ENCODE assay signal across 8 mouse cellular contexts in the genomic region with DNA sequence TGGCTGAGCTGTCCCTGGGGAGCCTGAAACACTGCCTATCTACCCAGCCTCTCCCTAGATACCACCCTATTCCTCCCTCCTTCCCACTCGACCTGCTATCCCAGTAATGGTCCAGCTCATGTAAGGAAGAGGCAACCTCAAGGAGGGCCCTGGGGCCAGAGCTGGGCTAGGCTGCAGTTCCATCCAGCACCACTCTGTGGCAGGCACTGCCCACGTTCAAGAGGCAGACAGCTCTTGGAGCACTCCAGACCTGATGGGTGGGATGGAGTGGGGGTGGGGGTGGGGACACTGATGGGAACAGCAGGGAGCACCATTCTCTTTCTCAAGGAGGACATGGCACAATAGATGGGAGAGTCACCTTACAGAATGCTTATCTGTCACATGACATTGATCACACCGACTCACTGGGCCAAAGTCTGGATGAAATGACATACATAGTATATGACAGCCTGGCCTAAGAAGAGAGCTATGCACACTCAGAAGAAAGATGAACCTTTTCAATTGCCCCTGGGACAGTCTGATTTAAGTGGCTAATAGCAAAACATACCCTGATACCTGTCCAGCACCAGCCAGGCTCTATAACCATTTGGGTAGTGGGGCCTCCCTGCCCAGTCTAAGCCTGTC. TPM values are rescaled to one million over a fixed set of nuclear protein-coding genes. Genes with fewer than 3 reads are reported as not detected.
DNase-seq lines count a peak whose midpoint lies in the region; ATAC-seq and TF ChIP-seq lines count a peak whose summit lies in the region.

No protein-coding gene starts in this region.

- peak; percentile 93 for ATAC-seq in forebrain, embryonic 13.5 days
- ATAC-seq in intestine, embryonic 14.5 days (replicated peaks; ENCODE audit: low FRiP score, low TSS enrichment, low read depth): peak; percentile 84

- no peak overlapping the region for H3K27ac ChIP-seq in forebrain, embryonic 13.5 days
- H3K27ac ChIP-seq in intestine, embryonic 14.5 days (ENCODE audit: low read depth): no peak overlapping the region

- H3K4me1 ChIP-seq in forebrain, embryonic 13.5 days: peaks cover 4% of the 10 kb centered on the region; the same call in 1 of the 2 replicates
- peaks cover 14% of the 10 kb centered on the region for H3K4me1 ChIP-seq in intestine, embryonic 14.5 days (replicated peaks; ENCODE audit: control insufficient read depth, insufficient read depth, low read length)
- H3K4me1 ChIP-seq in lung, adult 2 months (ENCODE audit: control insufficient read depth, insufficient read depth, low read length): peaks cover 3% of the 10 kb centered on the region; the same call in 1 of the 2 replicates

- H3K36me3 ChIP-seq in forebrain, embryonic 13.5 days (ENCODE audit: poor library complexity, severe bottlenecking): peaks cover 13% of the 10 kb centered on the region
- peaks cover 22% of the 10 kb centered on the region for H3K36me3 ChIP-seq in intestine, embryonic 14.5 days (ENCODE audit: control insufficient read depth, insufficient read depth, low read length)

- no peaks in the 10 kb centered on the region for H3K27me3 ChIP-seq in forebrain, embryonic 13.5 days
- no peaks in the 10 kb centered on the region for H3K27me3 ChIP-seq in intestine, embryonic 14.5 days (replicated peaks; ENCODE audit: control insufficient read depth, insufficient read depth, low read length)

- no peaks in the 10 kb centered on the region for H3K9me3 ChIP-seq in forebrain, embryonic 13.5 days (replicated peaks)
- no peaks in the 10 kb centered on the region for H3K9me3 ChIP-seq in intestine, embryonic 14.5 days (ENCODE audit: control insufficient read depth, low read length)

- TF ChIP-seq CTCF in lung, adult 2 months (IDR thresholded peaks at IDR 0.05; ENCODE audit: insufficient read depth, low read length): peak; percentile 80

- WGBS in forebrain, embryonic 13.5 days: 15% methylated on average over 3 of the region's 3 CpGs
- 17% methylated on average over 3 of the region's 3 CpGs for WGBS in intestine, embryonic 14.5 days
- WGBS in lung, adult 2 months: 24% methylated on average over 3 of the region's 3 CpGs

- H3K4me2 ChIP-seq in forebrain, embryonic 13.5 days: no peak overlapping the region
- H3K4me2 ChIP-seq in intestine, embryonic 14.5 days (ENCODE audit: low read length): no peak overlapping the region

- no peak for TF ChIP-seq POLR2A in lung, adult 2 months (IDR thresholded peaks at IDR 0.05; ENCODE audit: borderline replicate concordance, extremely low read depth, low read depth, low read length)

- no peak overlapping the region for H3K9ac ChIP-seq in forebrain, embryonic 13.5 days
- H3K9ac ChIP-seq in intestine, embryonic 14.5 days (ENCODE audit: low read length): no peak overlapping the region

- no peak overlapping the region for H3K4me3 ChIP-seq in forebrain, embryonic 13.5 days
- H3K4me3 ChIP-seq in intestine, embryonic 14.5 days (ENCODE audit: low read depth, low read length): no peak overlapping the region
- H3K4me3 ChIP-seq in lung, adult 2 months (replicated peaks; ENCODE audit: extremely low read depth, low read depth, low read length): no peak overlapping the region

- peak; percentile 49 to 54 for DNase-seq in right cerebral cortex, adult 2 months (ENCODE audit: low spot score in 2 of 2)
- no peak for DNase-seq in right cerebral cortex, postnatal 36 days (ENCODE audit: low spot score in 2 of 2)
- DNase-seq in adrenal gland, postnatal 25 days: peak; percentile 58
- DNase-seq in intestine, embryonic 14.5 days (ENCODE audit: low spot score): peak; percentile 79
- no peak for DNase-seq in lung, adult 2 months
- DNase-seq in retina, embryonic 14.5 days (ENCODE audit: low spot score): peak; percentile 83
- DNase-seq in urinary bladder, adult 2 months (ENCODE audit: low spot score): no peak

RNA-seq across cellular contexts. Expression of gene Kcnh2, which starts 15.4 kb away (rescaled TPM):
- total RNA-seq in adrenal gland, postnatal 25 days (2021): 12.7 and 26.0 TPM in 2 replicates
- 4.3 and 6.9 TPM in 2 replicates for polyA plus RNA-seq in forebrain, embryonic 13.5 days (2015; fragmentation: Nextera tagmentation; extraction: Ambion mirVana)
- polyA plus RNA-seq in intestine, embryonic 14.5 days (2014; fragmentation: Nextera tagmentation; extraction: Ambion mirVana): 9.0 and 11.2 TPM in 2 replicates
- polyA plus RNA-seq in lung, adult 2 months (2012; rRNA removed): 29.5 and 37.1 TPM in 2 replicates
- 56.0 and 70.5 TPM in 2 replicates for polyA plus RNA-seq in urinary bladder, adult 2 months (2012; rRNA removed)

RNA-seq across cellular contexts. Expression of gene Nos3, which starts 28.6 kb away (rescaled TPM):
- total RNA-seq in adrenal gland, postnatal 25 days (2021): 8.3 and 8.7 TPM in 2 replicates
- polyA plus RNA-seq in forebrain, embryonic 13.5 days (2015; fragmentation: Nextera tagmentation; extraction: Ambion mirVana): 5.6 and 5.9 TPM in 2 replicates
- 6.6 and 6.8 TPM in 2 replicates for polyA plus RNA-seq in intestine, embryonic 14.5 days (2014; fragmentation: Nextera tagmentation; extraction: Ambion mirVana)
- polyA plus RNA-seq in lung, adult 2 months (2012; rRNA removed): 21.0 and 28.2 TPM in 2 replicates
- 7.3 and 8.3 TPM in 2 replicates for polyA plus RNA-seq in urinary bladder, adult 2 months (2012; rRNA removed)

RNA-seq across cellular contexts. Expression of gene Atg9b, which starts 55.9 kb away (rescaled TPM):
- 0.27 and 1.2 TPM in 2 replicates for total RNA-seq in adrenal gland, postnatal 25 days (2021)
- 0.52 and 0.57 TPM in 2 replicates for polyA plus RNA-seq in forebrain, embryonic 13.5 days (2015; fragmentation: Nextera tagmentation; extraction: Ambion mirVana)
- polyA plus RNA-seq in intestine, embryonic 14.5 days (2014; fragmentation: Nextera tagmentation; extraction: Ambion mirVana): 0.66 and 1.0 TPM in 2 replicates
- polyA plus RNA-seq in lung, adult 2 months (2012; rRNA removed): 2.0 and 9.7 TPM in 2 replicates
- polyA plus RNA-seq in urinary bladder, adult 2 months (2012; rRNA removed): 3.1 and 5.1 TPM in 2 replicates

RNA-seq across cellular contexts. Expression of gene Abcb8, which starts 57.5 kb away (rescaled TPM):
- total RNA-seq in adrenal gland, postnatal 25 days (2021): 83.6 and 88.2 TPM in 2 replicates
- polyA plus RNA-seq in forebrain, embryonic 13.5 days (2015; fragmentation: Nextera tagmentation; extraction: Ambion mirVana): 39.0 and 48.1 TPM in 2 replicates
- polyA plus RNA-seq in intestine, embryonic 14.5 days (2014; fragmentation: Nextera tagmentation; extraction: Ambion mirVana): 56.4 and 64.0 TPM in 2 replicates
- polyA plus RNA-seq in lung, adult 2 months (2012; rRNA removed): 36.0 and 38.5 TPM in 2 replicates
- polyA plus RNA-seq in urinary bladder, adult 2 months (2012; rRNA removed): 24.8 and 28.8 TPM in 2 replicates

Comparison
In these comparisons a context has a peak if more than half of its experiments do, and no peak if none do; other contexts are left out.
1. DNase-seq: peak in right cerebral cortex, adult 2 months (2 of 2), adrenal gland, postnatal 25 days (single experiment), intestine, embryonic 14.5 days (single experiment) and retina, embryonic 14.5 days (single experiment); none in right cerebral cortex, postnatal 36 days (0 of 2), lung, adult 2 months (single experiment) and urinary bladder, adult 2 months (single experiment).